Mouse (Mus musculus): ENCODE data around the gene Ubxn7.

The Ubxn7 gene

GRCm38 (mm10) chr16:32434691-32435090 lies 102.6 kb downstream of the Ubxn7 start:
- no peak for DNase-seq

GRCm38 (mm10) chr16:32436657-32437056 lies 104.6 kb downstream of the Ubxn7 start:
- DNase-seq: no peak

DNA sequence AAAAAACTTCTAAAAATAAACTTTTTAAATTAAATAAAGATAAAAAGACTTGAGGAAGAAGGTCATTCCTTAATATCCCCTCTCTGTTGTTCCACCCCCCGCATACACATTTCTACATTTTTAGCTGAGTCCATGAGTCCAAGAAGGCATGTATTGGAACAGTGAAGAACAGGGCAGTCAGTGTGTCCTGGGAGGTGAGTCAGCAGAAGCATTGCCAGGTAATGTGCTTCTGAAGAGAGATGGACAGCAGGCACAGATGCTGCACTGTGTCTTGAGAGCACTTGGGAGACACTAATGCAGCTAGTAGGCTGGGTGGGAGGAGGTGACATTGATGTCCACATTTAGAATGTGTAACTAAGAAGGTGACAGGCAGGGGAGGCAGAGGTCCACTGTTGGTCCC lies 105.2 kb downstream of the Ubxn7 start:
- DNase-seq: peak in 1 of 2 experiments; percentile 57

DNA sequence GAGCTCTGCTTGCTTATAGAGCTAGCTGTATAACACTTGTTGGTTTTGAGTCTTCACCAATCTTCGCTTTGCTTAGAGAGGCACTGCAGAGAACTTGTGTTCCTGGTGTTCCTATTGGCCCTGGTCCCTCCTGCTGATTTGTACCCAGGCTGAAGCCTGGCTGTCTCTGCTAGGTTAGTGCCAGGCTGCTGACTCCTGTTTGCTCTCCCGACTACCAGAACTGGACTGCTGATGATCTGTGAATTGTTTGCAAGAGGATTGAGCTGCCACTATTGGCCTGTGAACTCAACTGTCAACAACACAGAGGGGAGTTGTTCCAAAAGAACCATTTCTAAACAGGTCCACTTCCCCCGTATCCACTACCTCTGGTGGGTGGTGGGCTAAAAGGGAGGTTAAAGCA lies 109.4 kb downstream of the Ubxn7 start:
- DNase-seq: no peak

Data from kidney, postnatal 25 days (tissue).